Mouse (Mus musculus) liver, embryonic 14.5 days (tissue): ENCODE measurements around the gene Gm10944. TPM values are rescaled to one million over a fixed set of nuclear protein-coding genes. Genes with fewer than 3 reads are reported as not detected.

ENCODE experiments used
- ATAC-seq: fragments of 200-750 bp; cut with Nextera tagmentation; 2 replicates; pipeline ENCODE4 v1.8.0; 2017; ENCODE audit warnings: moderate number of reproducible peaks, mild to moderate bottlenecking, moderate library complexity; ENCODE audit not compliant: insufficient read depth
- DNase-seq, 3 experiments: peaks; one replicate each; pipeline ENCODE4 v3.0.0-alpha.2; 2012 to 2013; ENCODE audit warnings: low read depth in 3 of 3, low spot score in 3 of 3
- H3K27ac ChIP-seq: fragments of 300-500 bp; sonication (generic); 2 replicates; pipeline ENCODE4 v1.5.1; 2014; ENCODE audit warnings: moderate library complexity, mild to moderate bottlenecking, control low read depth, inconsistent platforms
- H3K27me3 ChIP-seq: fragments of 300-500 bp; sonication (generic); 2 replicates; pipeline ENCODE4 v1.6.1; 2014; ENCODE audit warnings: mild to moderate bottlenecking, low read length, moderate library complexity; ENCODE audit not compliant: control insufficient read depth, insufficient read depth
- H3K36me3 ChIP-seq: fragments of 300-500 bp; sonication (generic); replicated peaks from 2 replicates; pipeline ENCODE4 v1.6.1; 2014; ENCODE audit warnings: low read depth; ENCODE audit not compliant: control insufficient read depth, insufficient read depth
- H3K4me1 ChIP-seq, 2 experiments: fragments of 200-500 bp in 1 of 2; fragments of 300-500 bp in 1 of 2; sonication (generic) in 1 of 2; replicated peaks; 2 replicates each; pipeline ENCODE4 v1.6.1; 2012 to 2014; ENCODE audit warnings: antibody characterized with exemption in 1 of 2, inconsistent platforms in 1 of 2, low read length in 1 of 2; ENCODE audit not compliant: control insufficient read depth in 2 of 2, insufficient read depth in 2 of 2
- H3K4me2 ChIP-seq: fragments of 300-500 bp; sonication (generic); 2 replicates; pipeline ENCODE4 v1.6.1; 2014; ENCODE audit warnings: low read depth, mild to moderate bottlenecking, control low read depth, moderate library complexity
- H3K4me3 ChIP-seq, 2 experiments: fragments of 200-500 bp in 1 of 2; fragments of 300-500 bp in 1 of 2; sonication (generic) in 1 of 2; 2 replicates each; pipeline ENCODE4 v1.5.1; 2012 to 2014; ENCODE audit warnings: low read depth in 2 of 2, low read length in 2 of 2, mild to moderate bottlenecking in 2 of 2, control low read depth in 1 of 2, inconsistent platforms in 1 of 2, moderate library complexity in 1 of 2; ENCODE audit not compliant: insufficient read depth in 1 of 2
- H3K9ac ChIP-seq: fragments of 300-500 bp; sonication (generic); replicated peaks from 2 replicates; pipeline ENCODE4 v1.6.1; 2014; ENCODE audit warnings: mild to moderate bottlenecking, control low read depth, moderate library complexity
- H3K9me3 ChIP-seq: fragments of 300-500 bp; sonication (generic); 2 replicates; pipeline ENCODE4 v1.6.1; 2016; ENCODE audit warnings: low read length, mixed read lengths; ENCODE audit not compliant: control insufficient read depth
- CTCF ChIP-seq: IDR thresholded peaks from 2 replicates; pipeline ENCODE4 v1.5.1; 2016; ENCODE audit warnings: antibody characterized with exemption, low read depth, control low read depth
- EP300 ChIP-seq: IDR thresholded peaks from 2 replicates; pipeline ENCODE4 v1.6.1; 2016; ENCODE audit warnings: antibody characterized with exemption, low read depth
- WGBS: fragments of 180-500 bp; shearing (Covaris S2); extraction: QIAGEN DNeasy Blood & Tissue Kit; methylation state at CpG from one replicate; pipeline ENCODE4 v1.1.7; 2014; ENCODE audit not compliant: insufficient replicate concordance; 5-methylcytosine and 5-hydroxymethylcytosine counted together
- polyA plus RNA-seq, 2 experiments: library from polyadenylated mRNA; depleted of rRNA in 1 of 2; stranded (reverse) in 1 of 2; unstranded in 1 of 2; fragments of >200 nt; fragmentation: Nextera tagmentation in 1 of 2; extraction: Ambion mirVana in 1 of 2; gene quantifications; 2 replicates each; pipeline versions ENCODE4 v1.2.1 to v1.2.3; 2012 to 2014

Gene Gm10944
- polyA plus RNA-seq, 2 experiments: not detected

DNA sequence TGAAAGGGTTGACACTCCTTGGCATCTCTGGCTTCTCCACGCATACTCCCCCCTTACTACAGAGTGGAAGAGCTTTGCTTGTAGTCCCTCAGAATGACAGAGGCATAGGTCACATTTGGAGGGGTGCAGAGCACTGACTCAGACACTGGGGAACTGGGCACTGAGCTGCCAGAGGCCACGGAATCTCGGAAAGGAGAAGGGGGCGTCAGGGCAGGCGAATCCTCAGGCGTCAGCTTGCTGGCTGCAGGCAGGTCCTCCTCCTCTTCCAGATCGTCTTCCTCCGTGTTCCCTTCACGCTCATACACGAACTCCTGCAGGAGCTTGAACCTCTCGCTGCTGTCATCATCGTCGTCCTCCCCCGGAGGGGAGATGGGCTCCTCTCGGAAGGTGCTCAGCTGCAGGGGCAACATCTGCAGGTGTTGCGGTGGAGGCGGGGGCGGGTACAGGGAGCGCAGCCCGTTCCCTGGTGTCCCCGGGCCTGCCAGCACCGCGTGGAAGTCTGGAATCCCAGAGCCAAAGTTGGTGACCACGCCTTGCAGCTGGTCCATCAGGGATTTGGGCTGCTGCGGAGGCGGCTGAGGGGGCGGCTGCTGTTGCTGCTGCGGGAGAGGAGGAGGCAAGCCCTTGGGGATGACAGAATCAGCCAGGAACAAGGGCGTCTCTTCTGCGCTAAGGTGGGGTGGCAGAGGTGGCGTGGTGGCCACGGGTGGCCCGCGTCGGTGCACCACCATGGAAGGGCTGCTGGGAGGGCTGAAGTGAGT lies 7.9 kb downstream of the Gm10944 start:
- Histone ChIP-seq H3K9me3 (no peaks in the 10 kb centered on the region), H3K36me3 (no peaks in the 10 kb centered on the region), H3K27me3 (no peaks in the 10 kb centered on the region), H3K4me2 (0 out of 2 replicates have a peak overlapping the region, but pooled peaks have one; percentile 6), H3K4me1 (no peaks in the 10 kb centered on the region), H3K4me3 (no peak overlapping the region), H3K9ac (no peak overlapping the region), H3K27ac (no peak overlapping the region)
- WGBS: 7% methylated on average over 35 of the region's 35 CpGs
- ATAC-seq (no peak), DNase-seq (no peak)
- TF ChIP-seq CTCF: no peak
- TF ChIP-seq EP300: no peak

DNA sequence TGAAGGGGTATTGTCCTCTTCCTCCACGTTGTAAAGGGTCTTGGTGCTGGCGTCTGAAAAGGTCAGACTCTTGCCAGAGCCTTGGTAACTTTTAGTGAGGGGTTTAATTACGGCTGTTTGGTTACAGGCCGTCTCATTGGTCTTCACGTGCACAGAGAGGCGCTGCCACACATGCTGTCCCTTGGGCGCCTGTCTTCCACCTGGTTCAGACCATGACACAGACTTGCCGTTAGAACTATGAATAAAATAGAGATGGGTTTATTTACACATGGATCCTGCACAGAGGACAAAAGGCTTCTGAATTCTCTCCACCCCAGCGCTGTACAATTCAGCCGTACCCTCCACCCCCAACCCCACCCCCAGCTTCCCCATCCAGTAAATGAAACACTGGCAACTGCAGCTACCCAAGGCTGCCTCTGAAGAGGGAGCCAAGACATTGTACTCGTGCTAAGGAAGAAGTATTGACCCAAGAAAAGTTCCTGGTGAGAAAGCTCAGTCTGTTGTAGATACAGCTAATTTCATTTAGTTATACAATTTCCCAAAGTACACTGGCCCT lies 8.6 kb downstream of the Gm10944 start:
- Histone ChIP-seq H3K27me3 (no peaks in the 10 kb centered on the region), H3K36me3 (no peaks in the 10 kb centered on the region), H3K4me3 (no peak overlapping the region), H3K9ac (no peak overlapping the region), H3K9me3 (no peaks in the 10 kb centered on the region), H3K4me1 (no peaks in the 10 kb centered on the region), H3K27ac (no peak overlapping the region), H3K4me2 (no peak overlapping the region)
- TF ChIP-seq CTCF (no peak), EP300 (no peak)
- DNase-seq (no peak), ATAC-seq (no peak)
- 20% methylated on average over 11 of the region's 11 CpGs for WGBS

DNA sequence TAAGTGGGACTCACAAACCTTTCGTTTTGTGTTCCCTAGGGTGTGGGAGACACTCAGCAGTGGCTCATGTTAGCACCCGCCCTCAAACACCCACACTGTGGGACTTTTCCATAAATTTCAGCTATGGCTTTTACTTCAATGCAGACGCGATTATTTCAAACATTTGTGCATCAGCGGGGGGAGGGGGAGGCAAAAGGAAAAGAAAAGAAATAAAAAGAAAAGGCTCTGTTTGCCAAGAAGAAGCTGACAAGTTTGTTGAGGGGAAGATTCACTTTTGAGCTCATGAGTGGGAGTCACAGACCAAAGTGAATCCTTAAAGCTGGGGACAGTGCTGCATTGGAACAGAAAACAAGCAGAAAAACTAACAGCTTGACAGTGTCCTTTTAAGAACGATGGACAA lies 16.3 kb downstream of the Gm10944 start:
- no peak for TF ChIP-seq CTCF
- no peak for TF ChIP-seq EP300
- 59% methylated on average over 6 of the region's 6 CpGs for WGBS
- no peak for ATAC-seq

DNA sequence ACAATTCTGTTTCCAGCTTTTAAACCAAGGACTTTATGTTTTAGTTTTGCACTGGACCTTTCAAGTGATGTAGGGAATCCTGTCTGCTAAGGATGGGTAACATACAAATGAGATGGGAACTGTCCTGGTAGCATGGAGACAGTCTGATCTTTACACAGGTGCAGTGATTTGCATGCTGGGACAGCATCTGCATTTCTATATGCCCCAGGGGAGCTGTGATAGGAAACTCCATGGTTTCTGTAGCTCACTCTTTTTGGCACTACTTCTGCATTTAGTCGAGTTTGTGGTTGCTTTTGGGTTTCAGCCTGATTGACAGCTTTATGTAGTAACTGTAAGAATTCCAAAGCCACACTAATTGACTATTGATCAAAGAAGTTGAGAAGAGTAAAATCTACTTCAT lies 19.8 kb downstream of the Gm10944 start:
- H3K9me3 ChIP-seq: no peaks in the 10 kb centered on the region
- TF ChIP-seq CTCF (no peak), EP300 (no peak)
- no peak overlapping the region for H3K9ac ChIP-seq
- WGBS: 8% methylated on average over 1 of the region's 1 CpGs
- DNase-seq (no peak), ATAC-seq (no peak)
- H3K4me3 ChIP-seq: no peak overlapping the region
- H3K27me3 ChIP-seq: no peaks in the 10 kb centered on the region
- H3K4me2 ChIP-seq: no peak overlapping the region
- H3K27ac ChIP-seq: no peak overlapping the region
- no peaks in the 10 kb centered on the region for H3K4me1 ChIP-seq
- no peaks in the 10 kb centered on the region for H3K36me3 ChIP-seq

More for the DNA sequence above, 16.3 kb downstream of the Gm10944 start:
- DNase-seq: no peak
- H3K4me3 ChIP-seq: no peak overlapping the region
- no peak overlapping the region for H3K4me2 ChIP-seq
- H3K9ac ChIP-seq: no peak overlapping the region
- H3K9me3 ChIP-seq: no peaks in the 10 kb centered on the region
- H3K27me3 ChIP-seq: no peaks in the 10 kb centered on the region
- no peaks in the 10 kb centered on the region for H3K4me1 ChIP-seq
- H3K27ac ChIP-seq: no peak overlapping the region
- no peaks in the 10 kb centered on the region for H3K36me3 ChIP-seq

DNA sequence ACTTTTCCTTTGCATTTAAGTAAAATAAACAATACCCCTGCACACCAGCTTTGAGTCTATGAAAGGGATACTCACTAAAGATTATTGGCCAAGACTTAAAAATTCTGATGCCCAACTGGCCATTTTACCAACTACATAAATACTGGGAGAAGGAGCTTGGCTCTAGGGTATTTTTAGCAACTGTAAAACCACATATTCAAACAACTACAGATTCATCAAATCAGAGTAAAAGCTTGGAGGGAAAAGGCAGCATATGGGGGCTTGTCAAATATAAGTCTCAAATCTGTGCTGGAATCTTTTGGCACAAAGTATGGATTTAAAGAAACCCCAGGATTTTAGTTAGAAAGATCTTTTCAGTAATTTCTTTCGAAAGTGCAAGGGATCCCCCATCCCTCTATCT lies 20.2 kb downstream of the Gm10944 start:
- Histone ChIP-seq H3K4me1 (no peaks in the 10 kb centered on the region), H3K9me3 (no peaks in the 10 kb centered on the region), H3K4me3 (no peak overlapping the region), H3K4me2 (no peak overlapping the region), H3K36me3 (no peaks in the 10 kb centered on the region), H3K27ac (no peak overlapping the region), H3K9ac (no peak overlapping the region), H3K27me3 (no peaks in the 10 kb centered on the region)
- no peak for TF ChIP-seq EP300
- no peak for TF ChIP-seq CTCF
- ATAC-seq: no peak
- WGBS: 32% methylated on average over 1 of the region's 1 CpGs
- DNase-seq: no peak
